Mouse (Mus musculus) layer of hippocampus, postnatal 14 days (tissue): ENCODE measurements at regions not wholly inside any gene's neighbourhood (a gene's known extent, or its start where the extent isn't known, plus 50 kb on each side); places are given as distances from the start of the nearest gene placed in this dataset.

Experiments
- DNase-seq, 2 experiments: peaks; one replicate each; pipeline ENCODE4 v3.0.0; 2021 to 2022; ENCODE audit warnings: low spot score in 2 of 2, mixed read lengths in 1 of 2

- DNase-seq, result no peak
Measured at GRCm38 (mm10) chr9:41768316-41768715, 355.8 kb downstream of the Sorl1 start.

DNA sequence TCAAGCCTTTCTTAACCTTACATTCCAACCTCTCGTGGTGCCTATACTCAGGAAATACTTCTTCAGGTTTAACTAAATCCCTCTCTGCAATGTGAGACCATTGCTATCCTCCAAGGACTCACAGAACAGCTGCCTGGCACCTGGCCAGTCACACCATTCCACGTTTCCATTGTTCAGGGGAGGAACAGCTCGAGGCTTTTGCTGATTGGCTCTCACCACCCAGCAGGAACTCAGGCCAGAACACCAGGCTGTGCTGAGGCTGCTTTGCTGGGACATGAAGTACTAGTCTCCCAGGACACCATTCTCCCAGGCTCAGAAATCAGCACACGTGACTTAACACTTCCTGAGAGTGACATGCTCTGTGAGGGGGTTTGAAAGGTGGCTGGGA lies 357.6 kb downstream of the Sorl1 start:
- peak in 1 of 2 experiments; percentile 46 for DNase-seq

DNA sequence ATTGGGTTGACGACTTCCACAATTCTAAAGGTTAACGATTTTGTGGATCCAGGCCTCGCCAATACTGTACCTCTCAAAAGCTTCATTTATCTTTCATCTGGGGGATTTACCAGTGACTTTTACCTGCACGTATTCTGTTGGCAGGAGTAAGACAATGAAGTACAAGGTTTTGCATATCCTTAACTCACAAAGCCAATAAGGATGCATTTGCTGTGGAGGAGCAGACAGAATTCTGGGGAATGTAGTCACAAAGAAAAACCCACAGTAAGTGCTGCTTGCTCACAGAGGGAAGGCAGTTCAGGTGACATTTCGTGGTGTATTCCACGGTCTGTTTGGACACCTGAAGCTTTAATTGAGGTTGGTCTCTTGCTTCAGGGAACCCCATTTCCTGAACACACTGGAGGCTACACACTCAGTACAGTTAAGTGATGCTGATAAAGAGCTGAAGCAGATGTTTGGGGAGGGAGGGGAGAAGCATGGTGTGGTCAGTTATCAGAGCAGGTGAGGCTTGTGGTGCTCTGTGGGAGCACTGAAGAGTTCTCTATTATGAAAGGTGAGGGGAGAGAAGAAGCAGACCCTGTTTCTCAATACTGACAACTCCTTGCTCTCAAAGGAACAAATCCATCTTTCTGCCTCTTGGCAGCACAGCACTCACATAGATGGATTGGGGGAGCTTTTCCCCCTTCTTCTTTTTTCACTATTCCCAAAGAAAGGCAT lies 358.1 kb downstream of the Sorl1 start:
- no peak for DNase-seq

- no peak for DNase-seq
Measured at GRCm38 (mm10) chr9:41761050-41761576, 363.0 kb downstream of the Sorl1 start.

GRCm38 (mm10) chr9:41754434-41755002 lies 369.6 kb downstream of the Sorl1 start:
- DNase-seq, result peak in 1 of 2 experiments; percentile 16

DNA sequence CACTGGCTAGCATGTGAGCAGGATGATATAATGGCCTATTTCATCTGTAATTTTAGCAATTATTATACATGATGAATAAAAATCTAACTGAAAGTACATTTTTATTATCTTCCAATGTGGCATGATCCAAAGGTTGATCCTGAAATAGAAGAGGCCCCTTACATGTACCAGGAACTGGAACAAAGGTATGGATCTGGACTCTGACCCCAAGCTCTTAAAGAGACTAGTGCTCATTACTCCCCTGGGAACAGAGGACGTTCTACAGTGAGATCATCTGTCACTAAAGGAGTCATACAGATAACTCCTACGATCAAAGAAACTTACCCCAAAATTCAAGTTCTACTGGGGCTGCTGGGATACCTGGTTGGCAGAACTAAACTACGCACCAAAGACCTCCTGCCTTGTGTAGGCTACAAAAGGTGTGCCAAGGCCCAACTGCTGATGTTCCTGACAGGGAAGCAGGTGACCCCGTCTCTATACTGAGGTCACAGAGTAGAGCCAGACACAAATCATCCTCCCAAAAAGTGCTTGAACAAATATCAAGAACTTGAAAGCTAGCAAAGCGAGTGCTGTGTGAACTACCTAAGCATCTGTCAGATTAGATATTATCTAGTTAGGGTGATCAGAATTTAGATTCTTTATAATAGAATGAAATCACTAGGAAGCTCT lies 378.0 kb downstream of the Sorl1 start:
- no peak for DNase-seq

- DNase-seq, result no peak
Measured at GRCm38 (mm10) chr9:41741500-41741899, 382.6 kb downstream of the Sorl1 start.

- peak; percentile 32 to 57 for DNase-seq
Measured at GRCm38 (mm10) chr9:41740536-41740935, 383.6 kb downstream of the Sorl1 start.

- no peak for DNase-seq
Measured at GRCm38 (mm10) chr9:41737671-41738070, 386.4 kb downstream of the Sorl1 start.

- peak in 1 of 2 experiments; percentile 10 for DNase-seq
Measured at GRCm38 (mm10) chr9:41736881-41737280, 387.2 kb downstream of the Sorl1 start.

DNA sequence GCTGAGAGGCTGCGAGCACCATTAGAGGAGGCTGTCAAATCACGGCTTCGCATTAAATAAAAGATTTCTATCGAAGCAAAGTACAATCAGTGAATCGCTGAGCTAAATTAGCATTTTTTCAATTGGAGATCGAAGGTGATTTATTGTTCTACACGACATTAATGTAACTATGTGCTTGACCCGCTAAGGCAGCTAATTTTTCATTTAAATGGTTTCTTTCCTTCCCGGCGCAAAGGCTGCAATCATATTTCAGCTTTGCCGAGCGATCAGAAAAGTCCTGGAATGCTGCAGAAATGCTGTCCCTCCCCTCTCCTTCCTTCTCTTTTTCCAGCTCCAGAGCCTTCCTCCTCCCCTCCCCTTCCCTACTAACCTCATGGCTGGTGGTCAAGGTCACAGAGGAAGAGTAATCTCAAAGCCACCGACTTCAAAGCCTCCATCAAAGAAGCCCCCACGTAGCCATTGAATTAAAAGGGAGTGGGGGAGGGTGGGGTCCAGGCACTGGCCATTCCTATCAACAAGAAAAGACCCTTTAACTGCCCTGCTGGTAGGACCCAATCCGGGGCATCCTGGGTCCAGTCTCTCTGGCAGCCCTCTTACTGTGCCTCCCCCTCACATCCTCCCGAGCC lies 387.8 kb downstream of the Sorl1 start:
- peak; percentile 6 to 18 for DNase-seq

DNA sequence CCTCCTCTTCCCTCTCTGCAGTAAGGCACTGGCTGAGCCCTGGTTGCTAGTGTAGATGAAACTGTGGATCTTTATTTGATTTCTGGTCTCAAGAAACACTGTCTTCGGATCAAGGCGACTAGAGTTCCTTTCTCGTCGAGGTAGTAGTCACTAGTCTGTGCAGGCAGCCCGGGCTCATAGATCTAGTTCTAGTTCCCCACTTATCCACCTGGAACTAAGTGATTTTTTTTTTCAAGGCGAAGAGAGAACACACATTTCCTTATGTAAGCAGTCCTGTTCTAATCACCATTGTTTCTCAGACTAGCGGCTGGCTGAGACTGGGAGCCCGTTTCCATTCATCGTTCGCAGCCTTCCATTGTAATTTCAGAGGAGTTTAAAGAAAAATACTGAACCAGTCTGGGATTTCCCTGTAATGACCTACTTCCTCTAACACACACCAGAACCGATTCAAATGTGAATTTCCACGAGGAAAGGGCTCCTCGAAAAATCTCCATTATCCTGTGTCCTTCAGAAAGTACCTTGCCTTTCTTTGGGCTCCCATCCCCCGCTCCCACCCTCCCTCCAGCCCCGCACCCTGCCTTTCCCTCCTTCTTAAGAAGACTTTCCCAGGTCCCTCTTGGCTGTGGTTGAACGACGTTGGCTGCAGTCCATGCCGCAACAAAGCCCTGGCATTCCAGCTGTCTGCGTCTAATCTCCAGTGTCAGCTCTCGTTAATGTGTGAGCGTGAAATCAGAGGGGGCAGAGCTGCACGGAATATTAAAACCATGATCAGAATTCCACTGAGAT lies 388.5 kb downstream of the Sorl1 start:
- DNase-seq, result peak; percentile 79 to 89

- no peak for DNase-seq
Measured at GRCm38 (mm10) chr9:41734925-41735447, 389.1 kb downstream of the Sorl1 start.

- no peak for DNase-seq
Measured at GRCm38 (mm10) chr9:41721609-41722008, 402.5 kb downstream of the Sorl1 start.

DNA sequence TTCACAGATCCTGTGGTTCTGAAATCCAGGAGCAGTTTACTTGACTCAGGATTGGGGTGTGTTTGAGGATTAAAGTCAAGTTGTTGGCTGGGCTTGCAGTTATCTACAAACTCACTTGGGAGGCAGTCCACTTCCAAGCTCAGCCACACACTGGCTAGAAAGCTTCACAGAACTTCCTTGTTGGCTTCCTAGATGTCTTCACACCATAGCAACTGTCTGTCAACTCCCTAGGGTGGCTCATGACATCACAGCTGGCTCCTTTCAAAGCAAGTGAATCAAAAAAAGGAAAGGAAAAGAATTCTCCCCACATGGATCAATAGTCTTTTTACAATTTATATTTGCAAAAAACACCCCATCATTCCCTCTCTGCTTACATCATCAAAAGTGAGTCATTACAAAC lies 408.9 kb downstream of the Sorl1 start:
- DNase-seq, result no peak

DNA sequence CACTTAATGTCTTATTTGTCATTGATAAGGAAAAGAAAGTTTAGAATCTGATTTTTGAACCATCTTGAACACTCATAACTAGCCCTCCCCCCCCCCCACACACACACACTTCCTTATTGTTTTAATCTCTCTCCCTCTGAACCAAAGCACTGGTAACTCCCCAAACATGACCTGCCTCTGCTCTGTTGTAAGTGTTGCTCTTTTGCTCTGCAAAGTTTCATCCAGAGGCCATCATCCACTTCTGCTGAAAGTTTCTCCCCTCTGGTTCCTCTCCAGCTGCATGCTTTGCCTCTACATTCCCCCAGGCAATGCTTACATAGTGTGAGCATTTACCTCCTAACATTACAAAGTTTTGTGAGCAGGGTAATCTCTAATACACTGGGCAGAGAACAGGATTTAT lies 418.1 kb downstream of the Sorl1 start:
- DNase-seq, result no peak

DNA sequence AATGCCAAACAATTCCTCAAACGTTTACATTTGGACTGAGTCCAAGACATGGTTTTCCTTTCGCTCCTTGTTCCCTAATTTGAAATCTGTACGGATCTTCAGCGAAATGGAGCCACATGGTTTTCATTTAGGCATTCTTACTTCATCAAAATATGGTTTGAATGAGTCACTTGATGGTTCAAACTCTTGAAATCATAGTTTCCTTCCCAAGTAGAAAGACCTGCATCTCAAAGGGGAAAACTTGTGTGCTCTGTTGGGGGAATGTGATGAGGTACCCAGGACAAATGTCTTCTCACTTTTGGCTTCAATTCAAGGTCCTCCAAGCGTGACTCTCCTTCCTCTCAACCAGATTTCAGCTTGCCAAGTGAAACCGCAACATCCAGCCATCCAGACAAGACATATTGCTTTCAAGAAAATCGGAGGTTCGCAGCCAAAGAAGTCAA lies 418.6 kb downstream of the Sorl1 start:
- no peak for DNase-seq

DNA sequence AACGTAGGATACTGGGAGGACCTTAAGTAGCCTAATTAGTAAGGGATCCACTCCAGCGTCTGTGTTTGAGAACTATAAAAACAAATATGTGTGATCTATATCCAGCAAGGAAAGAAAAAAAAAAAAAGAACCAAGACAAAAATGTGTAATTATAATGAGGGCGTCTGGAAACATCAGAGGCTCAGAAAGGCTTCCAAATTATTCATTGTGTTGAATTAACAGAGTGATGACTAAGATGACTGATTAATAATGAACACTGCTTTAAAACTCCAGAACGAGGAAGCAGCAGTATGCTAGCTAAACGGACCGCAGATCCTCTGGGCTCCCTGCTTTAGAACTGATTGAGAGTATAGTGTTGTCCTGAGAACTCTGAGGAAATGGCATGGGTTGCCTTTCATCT lies 421.0 kb downstream of the Sorl1 start:
- no peak for DNase-seq

GRCm38 (mm10) chr9:41700683-41701082 lies 423.4 kb downstream of the Sorl1 start:
- peak; percentile 47 to 57 for DNase-seq

DNA sequence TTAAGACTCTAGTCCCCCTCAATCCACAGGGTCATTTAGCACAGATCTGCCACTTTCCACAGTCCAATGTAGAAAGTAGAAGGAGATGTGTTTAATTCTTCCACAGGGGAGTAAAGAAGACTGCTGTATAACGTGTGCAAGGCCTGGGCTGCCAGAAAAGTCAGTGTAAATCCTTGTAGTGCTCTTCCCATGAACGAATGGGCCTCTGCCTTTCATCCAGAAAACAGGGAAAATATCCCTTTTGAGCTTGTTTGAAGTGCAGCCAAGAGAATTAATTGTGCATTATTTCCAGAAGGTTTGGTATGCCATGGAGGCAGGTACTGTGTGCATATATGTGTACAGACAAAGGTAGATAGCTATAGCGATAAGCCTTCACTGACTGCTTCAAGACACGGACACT lies 425.1 kb downstream of the Sorl1 start:
- DNase-seq, result no peak
